Mouse (Mus musculus) urinary bladder, postnatal 10 days (tissue): Measurements from ENCODE around the gene Ctcfl.

Experiments
- DNase-seq: peaks from one replicate; pipeline ENCODE4 v3.0.0; 2022; ENCODE audit warnings: low spot score

The Ctcfl gene

DNA sequence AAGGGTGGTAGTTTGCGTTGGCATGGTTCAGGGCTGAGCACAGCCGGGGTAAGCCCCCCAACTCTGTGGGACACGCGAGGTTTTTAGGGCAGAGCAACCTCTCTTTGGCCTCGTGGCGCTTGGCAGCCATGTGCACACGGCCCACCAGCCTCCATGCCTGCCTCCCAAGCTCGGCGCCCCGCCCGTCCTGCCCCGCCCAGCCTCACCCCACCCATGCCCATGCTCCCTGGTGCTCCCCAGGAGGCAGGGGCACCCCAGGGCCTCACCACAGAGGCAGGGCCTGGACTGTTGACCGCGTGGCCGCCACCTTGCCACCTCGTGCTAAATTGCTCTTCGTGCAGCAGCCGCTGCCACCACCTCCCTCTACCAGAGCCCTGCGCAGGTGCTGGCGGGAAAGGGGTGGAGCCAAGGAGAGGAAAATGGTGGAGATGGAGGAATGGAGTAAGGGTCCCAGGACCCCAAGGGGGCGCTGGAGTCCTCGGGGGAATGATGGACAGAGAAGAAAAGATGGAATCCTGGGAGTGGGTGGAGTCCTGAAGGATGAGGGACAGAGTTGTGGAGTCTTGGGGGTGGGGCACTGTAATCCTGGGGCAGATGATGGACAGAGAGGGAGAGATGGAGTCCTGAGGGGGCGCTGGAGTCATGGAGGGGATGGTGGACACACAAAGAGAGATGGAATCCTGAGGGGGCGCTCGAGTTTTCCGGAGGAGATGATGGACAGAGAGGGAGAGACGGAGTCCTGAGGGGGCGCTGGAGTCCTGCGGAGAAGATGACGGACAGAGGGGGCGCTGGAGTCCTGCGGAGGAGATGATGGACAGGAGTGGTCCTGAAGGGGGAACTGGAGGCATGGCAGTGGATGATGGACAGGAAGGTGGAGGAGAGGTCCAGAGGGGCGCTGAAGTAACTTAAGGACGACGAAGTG, at the start of gene Ctcfl:
TSS of gene Ctcfl (minus strand) at position 503 of the 922 bp plus-strand sequence.
- no peak for DNase-seq

DNA sequence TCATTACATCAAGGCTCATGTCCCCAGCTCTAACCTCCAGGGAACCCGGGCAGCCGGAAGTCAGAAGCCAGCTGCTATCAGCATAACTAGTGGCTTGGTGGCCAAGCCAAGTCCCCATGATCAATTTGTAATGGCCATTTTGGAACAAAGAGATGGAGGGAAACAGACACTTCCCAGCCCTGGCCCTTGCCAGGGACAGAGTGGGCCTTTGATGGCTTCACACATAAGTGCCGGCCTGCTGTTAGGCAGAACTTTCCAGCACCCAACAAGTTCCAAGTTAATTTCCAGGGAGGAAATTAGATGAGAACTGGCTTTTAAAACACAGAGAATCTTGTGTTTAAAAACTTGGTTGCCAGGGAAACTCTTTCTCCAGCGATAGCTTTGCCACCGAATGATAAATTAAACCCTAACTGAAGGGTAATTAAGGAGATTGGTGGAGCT, 49.1 kb upstream of the Ctcfl start:
- DNase-seq: no peak

DNA sequence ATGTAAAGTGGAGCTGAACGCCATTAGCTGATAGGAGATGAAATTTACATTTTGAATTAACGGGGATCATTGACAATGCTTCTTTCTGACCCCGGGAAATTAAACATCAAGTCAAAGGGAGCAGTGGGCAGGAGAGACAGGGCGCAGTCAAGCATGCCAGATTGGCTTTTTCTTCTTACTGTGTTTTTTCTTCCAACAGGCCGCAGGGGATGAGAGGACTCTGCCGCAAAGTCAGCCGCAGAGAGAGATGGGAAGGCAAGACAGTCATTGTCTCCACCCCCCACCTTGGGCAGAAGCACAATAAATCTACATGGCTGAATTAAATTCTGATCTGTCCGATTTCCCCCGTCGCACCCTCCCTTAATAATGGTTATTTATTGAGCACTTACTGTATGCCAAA, 46.0 kb upstream of the Ctcfl start:
- DNase-seq: no peak

DNA sequence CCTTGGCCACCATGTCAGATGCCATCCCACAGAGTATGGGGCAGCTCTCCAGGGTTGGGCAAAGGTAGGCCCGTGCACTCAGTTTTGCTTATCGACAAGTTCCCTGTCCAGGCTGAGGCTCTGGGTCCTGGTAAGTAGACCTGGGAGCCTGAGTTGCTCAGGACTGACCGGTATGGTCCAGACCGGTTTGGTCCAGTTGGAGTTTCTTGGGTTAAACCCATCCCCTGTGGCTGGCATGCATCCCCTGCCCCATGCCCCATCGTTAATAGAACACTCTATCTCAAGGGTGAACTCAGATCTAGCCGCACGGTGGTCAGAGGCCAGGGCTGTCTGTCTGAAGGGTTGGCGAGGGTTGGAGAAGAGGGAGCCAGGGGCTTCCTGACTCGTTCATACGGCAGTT, 45.6 kb upstream of the Ctcfl start:
- DNase-seq: no peak

DNA sequence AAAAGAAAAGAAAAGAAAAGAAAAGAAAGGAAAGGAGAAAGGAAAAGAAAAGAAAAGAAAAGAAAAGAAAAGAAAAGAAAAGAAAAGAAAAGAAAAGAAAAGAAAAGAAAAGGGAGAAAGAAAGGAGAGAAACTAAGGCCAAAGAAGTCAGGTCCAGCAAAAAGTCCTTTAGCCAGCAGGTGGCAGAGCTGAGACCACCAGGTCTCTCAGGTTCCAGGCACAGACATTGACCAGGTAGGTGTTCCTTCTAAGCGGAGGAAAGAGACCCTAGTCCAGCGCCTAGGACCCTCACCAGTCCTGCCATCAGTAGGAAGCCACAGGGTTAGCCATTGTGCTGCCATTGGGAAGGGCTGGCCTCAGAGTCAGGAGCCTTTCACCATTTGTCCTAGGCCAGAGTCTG, 45.0 kb upstream of the Ctcfl start:
- DNase-seq: no peak

DNA sequence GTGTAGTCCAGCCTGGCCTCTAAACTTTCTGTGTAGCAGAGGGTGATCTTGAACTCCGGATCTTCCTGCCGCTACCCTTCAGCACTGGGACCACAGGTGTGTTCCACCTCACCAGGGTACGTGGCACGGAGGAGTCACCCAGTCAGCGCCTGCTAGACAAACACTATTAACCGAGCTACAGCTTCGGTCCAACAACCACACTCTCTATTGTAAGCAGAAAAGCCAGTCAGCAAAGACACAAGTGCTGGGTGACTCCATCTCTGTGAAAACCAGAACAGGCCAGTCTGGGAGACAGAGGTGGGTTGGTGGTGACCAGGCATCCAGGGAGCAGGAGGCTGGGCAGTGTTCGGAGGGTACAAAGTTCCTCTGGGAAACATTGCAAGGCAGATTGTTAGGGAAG, 44.1 kb upstream of the Ctcfl start:
- no peak for DNase-seq

DNA sequence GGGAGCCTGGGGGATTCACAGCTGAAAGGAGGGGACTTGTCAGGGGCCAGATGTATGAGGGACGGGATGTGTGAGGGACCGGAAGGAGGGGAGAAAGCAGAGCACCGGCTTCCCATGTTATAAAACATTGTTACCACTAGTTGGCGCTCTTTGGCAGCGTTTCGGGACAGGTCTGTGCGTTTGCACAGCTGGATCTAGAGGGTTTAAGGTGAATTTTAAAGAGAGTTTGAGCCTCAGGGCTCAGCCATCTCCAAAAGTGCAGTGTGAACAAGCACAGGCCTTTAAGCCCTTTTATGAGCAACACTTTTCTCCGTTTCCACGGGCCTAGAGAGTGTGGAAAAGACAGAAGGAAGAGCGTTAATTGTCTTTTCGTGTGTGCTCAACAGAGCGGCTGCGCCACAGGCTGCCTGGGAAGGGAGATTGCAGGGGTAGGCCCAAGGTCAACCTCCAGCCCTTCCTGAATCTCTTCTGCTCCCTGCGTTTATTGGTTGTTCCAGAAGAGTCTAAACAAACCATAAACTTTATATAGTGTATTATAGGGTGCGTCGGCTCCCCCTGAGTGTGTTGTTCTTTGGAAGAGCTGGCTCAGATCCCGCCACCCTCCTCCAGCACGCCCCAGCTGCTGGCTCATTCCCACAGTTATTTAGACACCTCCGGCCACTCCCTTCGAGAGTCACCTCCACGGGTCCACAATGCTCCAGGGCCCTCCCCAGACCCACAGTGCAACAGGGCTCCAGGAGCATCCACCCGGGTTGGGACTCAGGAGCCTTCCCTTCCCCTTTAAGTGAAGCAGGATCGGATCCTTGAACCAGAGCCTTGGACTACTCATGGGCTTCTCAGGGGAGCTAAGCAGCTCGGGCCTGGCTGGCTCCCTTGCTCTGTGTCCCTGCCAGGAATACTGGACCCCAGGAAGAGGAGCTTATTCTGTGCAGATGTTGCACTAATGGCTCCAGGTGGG, 40.3 kb upstream of the Ctcfl start:
- no peak for DNase-seq

DNA sequence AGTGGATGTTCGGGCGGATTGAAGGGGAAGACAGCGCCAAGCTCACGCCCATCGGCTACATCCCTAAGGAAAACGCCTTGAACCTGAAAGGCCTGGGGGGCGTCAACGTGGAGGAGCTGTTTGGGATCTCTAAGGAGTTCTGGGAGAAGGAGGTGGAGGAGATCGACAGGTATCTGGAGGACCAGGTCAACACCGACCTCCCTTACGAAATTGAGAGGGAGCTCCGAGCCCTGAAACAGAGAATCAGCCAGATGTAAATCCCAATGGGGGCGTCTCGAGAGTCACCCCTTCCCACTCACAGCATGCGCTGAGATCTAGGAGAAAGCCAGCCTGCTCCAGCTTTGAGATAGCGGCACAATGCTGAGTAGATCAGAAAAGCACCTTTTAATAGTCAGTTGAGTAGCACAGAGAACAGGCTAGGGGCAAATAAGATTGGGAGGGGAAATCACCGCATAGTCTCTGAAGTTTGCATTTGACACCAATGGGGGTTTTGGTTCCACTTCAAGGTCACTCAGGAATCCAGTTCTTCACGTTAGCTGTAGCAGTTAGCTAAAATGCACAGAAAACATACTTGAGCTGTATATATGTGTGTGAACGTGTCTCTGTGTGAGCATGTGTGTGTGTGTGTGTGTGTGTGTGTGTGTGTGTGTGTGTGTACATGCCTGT, 39.2 kb upstream of the Ctcfl start:
- no peak for DNase-seq

DNA sequence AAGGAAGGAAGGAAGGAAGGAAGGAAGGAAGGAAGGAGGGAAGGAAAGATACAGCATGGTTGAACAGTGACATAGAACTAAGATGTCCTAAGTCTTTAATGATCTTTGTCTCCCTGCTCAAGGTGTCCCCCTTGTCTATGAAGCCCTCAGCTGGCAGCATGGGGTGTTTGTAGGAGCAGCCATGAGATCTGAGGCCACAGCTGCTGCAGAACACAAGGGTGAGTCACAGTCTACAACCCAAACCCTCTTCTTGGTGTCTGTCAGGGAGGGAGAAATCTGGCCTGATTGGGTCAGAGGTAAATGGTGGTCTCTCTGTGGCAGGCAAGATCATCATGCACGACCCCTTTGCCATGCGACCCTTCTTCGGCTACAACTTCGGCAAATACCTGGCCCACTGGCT, 38.5 kb upstream of the Ctcfl start:
- DNase-seq: no peak

DNA sequence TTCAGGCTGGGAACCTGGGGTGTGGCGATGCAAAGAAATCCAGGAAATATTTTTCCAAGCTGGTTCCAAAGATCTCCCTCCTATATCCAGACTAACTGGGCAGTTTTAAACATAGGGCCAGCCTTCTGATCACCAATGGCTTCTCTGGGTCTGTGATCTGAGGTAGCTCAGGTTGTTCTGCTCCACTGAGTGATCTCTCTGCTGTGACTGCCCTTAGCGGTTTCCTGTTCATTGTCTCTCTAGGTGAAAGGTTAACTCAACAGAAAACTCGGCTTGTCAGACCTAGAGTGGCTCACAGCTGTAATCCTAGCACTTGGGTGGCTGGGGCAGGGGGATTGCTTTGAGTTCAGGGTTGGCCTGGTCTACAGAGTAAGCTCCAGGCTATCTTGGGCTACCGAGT, 38.1 kb upstream of the Ctcfl start:
- DNase-seq: no peak

DNA sequence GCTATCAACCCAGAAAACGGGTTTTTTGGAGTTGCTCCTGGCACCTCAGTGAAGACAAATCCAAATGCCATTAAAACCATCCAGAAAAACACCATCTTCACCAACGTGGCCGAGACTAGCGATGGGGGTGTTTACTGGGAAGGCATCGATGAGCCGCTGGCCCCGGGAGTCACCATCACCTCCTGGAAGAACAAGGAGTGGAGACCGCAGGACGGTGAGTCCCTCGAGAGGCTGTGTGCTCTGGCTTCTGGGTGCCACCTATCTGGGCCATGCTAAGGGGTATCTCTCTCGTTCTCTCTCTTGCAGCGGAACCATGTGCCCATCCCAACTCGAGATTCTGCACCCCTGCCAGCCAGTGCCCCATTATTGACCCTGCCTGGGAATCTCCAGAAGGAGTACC, 37.6 kb upstream of the Ctcfl start:
- no peak for DNase-seq

DNA sequence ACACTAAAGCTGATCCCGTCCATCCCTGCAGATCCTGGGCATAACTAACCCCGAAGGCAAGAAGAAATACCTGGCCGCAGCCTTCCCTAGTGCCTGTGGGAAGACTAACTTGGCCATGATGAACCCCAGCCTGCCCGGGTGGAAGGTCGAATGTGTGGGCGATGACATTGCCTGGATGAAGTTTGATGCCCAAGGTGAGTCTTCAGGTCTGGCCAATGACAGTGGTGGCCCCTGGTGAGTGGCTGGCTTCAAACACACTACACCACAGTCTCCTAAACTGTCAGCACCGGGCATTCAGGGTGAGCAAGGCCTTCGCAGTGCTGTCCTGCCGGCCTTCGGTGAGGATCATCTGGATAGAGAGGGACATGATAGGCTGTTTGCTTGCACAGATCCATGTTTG, 36.6 kb upstream of the Ctcfl start:
- DNase-seq: no peak

DNA sequence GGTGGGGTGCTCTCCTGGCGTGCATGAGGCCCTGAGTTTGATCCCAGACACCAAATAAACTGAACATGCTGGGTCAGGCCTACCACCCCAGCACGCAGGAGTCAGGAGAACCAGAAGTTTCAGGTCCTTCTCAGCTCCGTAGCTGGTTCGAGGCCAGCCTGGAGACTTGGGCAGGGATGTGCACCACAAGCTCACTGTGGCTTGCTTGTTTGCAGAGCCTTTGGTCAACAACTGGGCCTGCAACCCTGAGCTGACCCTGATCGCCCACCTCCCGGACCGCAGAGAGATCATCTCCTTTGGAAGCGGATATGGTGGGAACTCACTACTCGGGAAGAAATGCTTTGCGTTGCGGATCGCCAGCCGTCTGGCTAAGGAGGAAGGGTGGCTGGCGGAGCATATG, 35.6 kb upstream of the Ctcfl start:
- DNase-seq: no peak

DNA sequence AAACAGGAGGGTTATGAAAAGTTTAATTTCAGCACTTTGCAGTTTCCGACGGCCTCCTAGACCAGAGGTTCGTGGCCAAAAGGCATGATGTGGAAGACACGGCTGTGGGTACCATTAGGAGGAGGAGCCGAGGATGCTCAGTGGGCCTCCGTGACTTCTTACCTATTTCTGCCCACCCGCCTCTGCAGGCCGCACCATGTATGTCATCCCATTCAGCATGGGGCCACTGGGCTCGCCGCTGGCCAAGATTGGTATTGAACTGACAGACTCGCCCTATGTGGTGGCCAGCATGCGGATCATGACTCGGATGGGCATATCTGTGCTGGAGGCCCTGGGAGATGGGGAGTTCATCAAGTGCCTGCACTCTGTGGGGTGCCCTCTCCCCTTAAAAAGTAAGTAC, 35.2 kb upstream of the Ctcfl start:
- DNase-seq: no peak

DNA sequence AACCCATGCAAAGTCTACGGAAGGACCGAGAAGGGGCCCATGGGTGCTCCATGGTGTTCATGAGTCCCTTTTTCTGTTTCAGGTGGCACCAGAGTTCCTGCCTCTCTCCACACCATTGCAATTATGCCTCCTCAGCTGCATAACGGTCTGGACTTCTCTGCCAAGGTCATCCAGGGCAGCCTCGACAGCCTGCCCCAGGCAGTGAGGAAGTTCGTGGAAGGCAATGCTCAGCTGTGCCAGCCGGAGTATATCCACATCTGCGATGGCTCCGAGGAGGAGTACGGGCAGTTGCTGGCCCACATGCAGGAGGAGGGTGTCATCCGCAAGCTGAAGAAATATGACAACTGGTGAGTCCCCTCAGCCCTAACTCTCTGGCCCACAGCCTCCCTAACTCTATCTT, 33.9 kb upstream of the Ctcfl start:
- DNase-seq: no peak

DNA sequence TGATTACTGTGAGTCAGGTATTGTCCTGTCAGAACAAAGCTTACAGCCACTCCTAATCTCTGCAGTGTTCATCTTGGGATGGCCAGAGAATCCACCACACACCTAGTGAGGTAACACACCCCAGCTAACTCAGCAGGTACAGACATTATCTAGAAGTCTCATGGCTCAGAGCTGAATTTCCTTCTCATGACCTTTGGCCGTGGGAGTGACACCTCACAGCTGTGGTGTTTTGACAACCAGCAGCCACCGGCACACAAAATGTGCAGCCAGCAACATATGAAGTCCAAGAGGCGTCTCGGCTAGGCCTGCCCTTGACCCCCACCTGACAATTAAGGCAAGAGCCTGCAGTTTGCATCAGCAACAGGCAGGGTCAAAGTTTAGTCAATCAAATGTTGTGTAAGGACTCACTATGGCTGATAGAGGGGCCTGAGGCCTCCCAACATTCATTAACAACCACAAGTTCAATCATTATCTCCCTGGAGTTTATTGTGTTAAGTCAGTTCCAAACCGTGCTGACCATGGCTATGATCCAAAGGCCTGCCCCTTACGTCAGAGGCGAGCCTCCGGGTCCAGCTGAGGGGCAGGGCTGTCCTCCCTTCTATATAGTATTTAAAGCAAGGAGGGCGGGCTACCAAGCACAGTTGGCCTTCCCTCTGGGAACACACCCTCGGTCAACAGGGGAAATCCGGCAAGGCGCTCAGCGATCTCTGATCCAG, 33.3 kb upstream of the Ctcfl start, which contains the start of gene Pck1:
TSS of gene Pck1 (plus strand) at position 613 of the 716 bp plus-strand sequence.
- DNase-seq: no peak

DNA sequence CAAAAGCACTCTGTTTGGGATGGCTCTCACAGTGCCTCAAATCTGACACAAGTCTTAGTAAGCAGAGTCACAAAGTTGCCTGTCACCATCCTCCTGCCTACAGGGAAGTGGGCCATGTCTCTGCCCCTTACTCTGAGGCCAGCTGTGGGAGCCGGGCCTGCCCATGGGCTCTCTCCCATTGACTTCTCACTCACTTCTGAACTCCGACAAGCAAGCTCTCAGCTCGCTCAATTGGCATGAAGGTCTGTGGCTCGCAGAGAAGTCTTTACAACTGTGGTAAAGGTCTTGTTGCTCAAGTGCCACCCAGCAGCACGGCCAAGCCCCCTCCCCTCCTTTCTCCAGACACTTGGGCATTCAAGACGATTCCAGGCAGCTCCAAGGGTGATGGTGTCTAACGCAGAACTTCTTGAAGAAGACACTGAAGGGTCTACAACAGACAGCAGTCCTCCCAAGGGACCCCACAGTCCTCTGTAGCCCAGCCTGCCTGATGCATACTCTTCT, 32.5 kb upstream of the Ctcfl start:
- no peak for DNase-seq

DNA sequence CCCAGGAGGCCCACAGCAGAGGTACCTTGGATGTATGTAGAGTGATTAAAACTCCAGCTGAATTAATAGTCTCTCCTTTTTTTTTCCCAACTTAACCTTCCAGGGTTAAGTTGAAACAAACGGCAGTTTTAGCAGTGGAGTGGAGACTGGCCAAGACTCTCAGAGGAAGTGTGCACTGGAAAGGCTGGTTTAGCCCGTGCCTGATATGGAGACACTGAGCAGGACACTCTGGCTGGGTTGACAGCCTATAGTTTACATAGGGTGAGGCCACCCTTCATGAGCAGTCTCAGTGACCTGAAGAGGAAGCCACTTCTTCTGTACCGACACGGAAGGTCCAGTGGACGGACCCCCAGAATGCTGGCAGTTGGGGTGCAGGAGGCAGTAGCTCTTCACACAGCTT, 32.0 kb upstream of the Ctcfl start:
- DNase-seq: no peak

DNA sequence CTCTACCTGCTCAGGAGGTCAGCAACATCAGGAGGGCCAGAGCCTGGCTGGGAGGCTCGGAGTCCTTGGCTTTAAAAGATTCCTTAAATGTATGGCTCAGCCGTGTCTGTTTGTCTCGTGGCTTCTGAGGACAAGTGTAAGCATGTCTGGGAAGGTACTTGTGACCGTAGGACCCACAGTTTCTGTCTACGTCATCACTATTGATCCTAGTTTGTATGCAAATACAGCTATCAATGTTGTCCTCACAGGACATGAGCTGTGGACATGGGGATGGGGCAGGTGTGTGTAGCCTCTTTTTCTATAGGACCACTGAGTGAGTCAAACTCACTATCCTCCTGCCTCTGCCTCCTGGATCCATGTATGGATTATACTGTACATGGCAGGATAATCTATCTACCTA, 28.7 kb upstream of the Ctcfl start:
- DNase-seq: no peak

DNA sequence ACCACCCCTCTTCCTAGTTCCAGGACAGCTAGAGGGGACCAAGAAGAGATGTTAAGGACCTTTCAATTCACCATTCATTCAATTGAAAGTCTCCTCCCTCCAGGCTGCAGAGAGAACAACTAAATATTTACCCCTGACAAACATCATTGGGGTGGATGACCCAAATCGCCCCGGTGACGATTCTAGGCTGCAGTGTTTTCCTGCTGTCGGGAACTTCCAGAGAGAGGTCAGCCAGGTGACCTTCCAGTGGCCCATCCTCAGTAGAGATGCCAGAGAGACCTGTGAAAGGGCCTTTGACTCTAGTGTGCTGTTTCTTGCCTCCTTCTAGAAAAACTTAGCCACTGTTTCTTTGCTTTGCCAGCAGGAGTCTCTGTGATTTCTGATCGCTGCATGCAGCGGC, 27.4 kb upstream of the Ctcfl start:
- no peak for DNase-seq

DNA sequence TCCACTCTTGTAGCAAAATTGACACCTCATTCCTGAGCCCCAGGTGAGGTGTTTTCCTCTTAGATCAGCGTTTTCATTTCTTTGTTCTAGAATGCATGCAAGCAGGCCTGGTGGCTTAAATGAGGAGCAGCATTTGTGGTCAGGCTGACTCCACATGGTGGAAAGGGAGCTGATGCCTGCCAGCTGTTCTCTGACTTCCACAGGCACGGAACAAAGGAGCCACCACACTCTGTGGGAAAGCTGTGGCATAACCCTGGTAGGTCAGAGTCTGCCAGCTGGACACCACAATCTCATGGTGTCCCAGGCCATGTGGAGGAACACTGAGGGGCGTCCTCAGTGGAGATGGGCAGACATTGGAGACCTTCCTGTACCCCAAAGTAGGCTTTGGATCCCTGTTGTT, 26.5 kb upstream of the Ctcfl start:
- no peak for DNase-seq
